Mouse (Mus musculus) megakaryocyte progenitor cell, adult 5-6 weeks (primary cell): ENCODE measurements around the gene Abhd18. TPM values are rescaled to one million over a fixed set of nuclear protein-coding genes. Genes with fewer than 3 reads are reported as not detected.
A peak's percentile ranks its signal among the peaks of the same experiment; 100 is the strongest.
"Not testable (repeated sequence)": the region's sequence is repeated elsewhere in the genome, so short reads cannot be mapped to it uniquely, and the experiment has no call there.

Experiments used
- ATAC-seq: replicated peaks from 2 replicates; pipeline ENCODE4 v1.8.0; 2016; ENCODE audit warnings: mild to moderate bottlenecking, moderate TSS enrichment, inconsistent platforms; ENCODE audit not compliant: poor library complexity
- total RNA-seq, 2 experiments: library from RNA; stranded (forward) in 1 of 2; stranded (reverse) in 1 of 2; fragments of 157-497, 149-512 nt in 1 of 2; fragments of 200-1000 nt in 1 of 2; gene quantifications; 2 replicates each; pipeline versions ENCODE4 v1.2.3 to v1.2.4; 2015 to 2017

Gene Abhd18
- total RNA-seq (2015), result 4.7 and 6.5 TPM in 2 replicates
- 3.9 and 7.4 TPM in 2 replicates for total RNA-seq (2017)

GRCm38 (mm10) chr3:40846957-40847017, at the start of gene Abhd18:
Gene Abhd18 (plus strand): TSS chr3:40846970.
- not testable (repeated sequence) for ATAC-seq

DNA sequence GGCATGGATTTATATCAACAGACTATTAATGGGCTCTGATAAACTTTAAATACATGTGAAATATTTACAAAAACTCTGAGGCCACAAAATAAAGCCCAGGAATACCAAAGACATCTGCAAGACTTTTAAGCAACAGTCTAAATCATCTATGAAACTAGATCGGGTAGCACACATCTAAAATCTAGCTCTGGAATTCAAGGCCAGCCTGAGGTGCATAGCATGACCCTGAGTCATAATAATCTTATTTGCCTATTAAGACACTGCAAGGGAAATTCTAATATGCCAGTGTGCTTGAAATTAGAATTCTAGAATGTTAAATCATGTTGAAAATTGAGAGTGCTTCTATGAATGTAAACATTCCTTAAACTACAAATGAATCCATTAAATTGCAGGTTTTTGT, 48.7 kb upstream of the Abhd18 start:
- ATAC-seq, result no peak

DNA sequence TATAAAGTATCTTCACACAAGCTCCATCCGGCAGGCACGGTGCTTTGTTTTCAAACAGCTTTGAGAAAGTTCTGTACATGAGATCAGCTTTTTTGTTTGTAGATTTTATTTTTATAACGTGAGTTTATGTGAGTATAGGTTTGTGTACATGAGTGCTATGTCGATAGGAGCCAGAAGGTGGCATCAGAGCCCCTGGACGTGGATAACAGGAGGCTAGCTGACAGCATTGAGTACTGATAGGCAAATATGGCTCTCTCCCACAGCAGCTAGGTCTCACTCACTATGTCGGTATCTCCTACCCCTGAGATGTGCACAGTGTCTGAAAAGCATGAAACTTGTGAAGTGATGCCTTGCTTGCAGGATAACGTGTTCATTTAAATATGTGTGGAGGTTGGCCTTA, 48.3 kb upstream of the Abhd18 start:
- peak; percentile 76 for ATAC-seq

DNA sequence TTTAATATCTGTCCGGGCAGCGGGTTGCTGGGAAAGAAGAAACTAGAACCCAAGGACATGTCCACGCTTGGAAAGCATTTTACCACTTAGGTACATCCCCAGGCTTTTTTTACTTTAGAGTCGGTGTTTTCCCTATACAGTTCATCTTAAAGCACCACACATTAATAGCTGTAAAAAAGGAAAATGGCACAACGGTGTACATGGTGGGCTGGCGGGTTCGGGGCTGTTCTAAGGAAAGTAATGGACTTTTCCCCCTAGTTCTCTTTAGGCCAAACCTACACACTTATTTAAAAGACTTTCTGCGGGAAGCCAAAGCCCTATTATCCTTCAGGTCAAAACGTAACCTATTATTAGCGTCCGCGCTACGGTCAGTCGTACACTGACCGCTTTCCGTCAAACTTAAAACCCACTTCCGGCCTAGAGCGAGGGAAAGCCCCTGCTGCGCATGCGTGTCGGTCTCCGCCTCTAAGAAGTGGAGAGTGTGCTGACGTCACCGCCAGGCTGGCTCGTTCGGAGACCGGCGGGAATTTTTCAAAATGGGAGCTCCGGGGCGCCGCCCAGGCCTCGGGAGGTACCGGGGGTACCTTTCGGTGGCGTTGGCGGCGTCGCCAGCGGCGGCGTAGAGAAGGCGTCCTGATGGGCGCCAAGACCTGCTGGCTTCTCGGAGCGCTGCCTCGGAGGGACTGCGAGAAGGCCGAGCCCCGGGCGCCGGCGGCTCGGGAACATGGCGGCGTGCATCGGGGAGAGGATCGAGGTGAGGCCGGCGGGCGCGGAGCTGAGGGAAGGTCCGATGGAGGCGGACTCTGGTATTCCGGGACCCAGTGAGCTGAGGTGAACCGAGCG, 47.0 kb upstream of the Abhd18 start, which contains the start of gene Plk4:
Gene Plk4 (plus strand): TSS at position 490 of the 843 bp plus-strand sequence.
- ATAC-seq, result peak; percentile 73

DNA sequence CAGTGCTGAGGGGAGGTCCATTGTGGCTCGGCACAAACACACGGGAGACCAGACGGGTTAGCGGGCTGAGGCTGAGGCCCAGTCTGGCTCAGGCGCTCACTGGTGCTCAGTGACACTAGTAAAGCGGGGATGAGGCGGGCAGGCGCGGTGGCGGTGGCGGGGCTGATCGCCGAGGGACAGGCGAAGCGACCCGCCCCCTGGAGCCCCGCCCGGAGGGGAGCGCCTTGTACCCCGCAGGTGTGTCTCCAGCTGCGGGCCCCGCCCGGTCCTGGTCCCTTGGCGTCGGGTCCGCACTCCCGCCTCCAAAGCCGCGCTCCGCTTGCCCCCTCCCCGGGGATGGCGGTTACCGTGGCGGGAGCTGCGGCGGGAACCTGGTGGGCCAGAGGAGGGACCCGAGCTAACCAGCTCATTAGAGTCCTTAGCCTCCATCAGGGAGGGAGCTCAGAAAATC, 46.4 kb upstream of the Abhd18 start:
- peak; percentile 53 for ATAC-seq

DNA sequence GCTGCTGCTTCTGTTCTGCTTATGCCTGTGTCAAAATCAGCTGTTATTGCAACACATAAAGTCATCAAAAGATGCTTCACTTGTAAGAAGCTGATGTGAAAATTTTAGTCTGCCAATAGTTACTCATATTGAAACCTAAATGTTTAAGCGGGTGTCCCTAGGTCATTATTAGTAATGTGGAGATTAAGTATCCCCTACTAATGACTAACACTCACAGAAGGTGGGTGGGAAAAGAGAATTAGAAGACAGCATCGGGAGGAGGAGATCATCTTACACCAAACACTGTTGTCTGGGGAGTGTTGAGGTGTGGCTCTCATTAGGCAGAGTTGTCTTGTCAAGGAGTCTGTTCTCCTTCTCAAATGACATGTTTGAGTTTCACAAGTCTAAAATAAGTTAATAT, 39.9 kb upstream of the Abhd18 start:
- no peak for ATAC-seq

GRCm38 (mm10) chr3:40808686-40809085, 38.1 kb upstream of the Abhd18 start:
- no peak for ATAC-seq

- no peak for ATAC-seq
These were observed 36.9 kb upstream of the Abhd18 start for GRCm38 (mm10) chr3:40809894-40810293.

DNA sequence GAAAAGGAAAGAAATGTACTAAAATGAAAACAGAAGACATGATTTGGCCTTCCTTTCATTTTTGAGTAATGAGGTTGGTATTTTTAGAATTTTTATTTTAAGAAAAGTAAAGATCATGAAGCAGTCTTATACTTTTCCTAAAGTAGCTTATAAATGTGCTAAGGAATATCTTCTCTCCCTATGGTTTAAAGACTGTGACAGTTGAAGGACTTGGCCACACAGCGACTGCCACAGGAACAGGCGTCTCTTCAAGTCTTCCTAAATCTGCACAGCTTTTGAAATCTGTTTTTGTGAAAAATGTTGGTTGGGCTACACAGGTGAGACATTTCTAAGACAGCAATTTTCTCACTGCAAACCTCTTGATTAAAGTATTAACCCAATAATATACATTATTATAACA, 33.5 kb upstream of the Abhd18 start:
- no peak for ATAC-seq

DNA sequence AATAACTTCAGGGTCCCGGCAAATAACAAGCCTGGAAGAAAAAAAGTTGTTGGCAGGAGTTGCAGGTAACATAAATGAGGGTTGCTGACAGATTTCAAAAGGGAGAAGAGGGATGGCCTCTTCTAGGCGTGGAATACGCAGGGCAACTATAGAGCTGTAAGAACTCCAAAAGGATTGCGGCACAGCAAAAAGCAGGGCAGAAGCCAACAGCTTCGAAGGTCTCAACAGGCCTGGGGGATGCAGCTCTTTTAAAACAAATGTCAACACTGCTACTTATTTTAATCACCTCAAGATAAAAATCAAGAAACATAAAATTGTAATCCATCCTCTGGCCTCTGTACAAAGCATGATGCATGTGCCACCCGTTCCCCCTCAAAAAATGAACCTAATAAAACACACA, 1.2 kb upstream of the Abhd18 start:
- not testable (repeated sequence) for ATAC-seq

GRCm38 (mm10) chr3:40846473-40846956, 255 bp upstream of the Abhd18 start, which contains the start of gene Mfsd8:
Gene Mfsd8 (minus strand): TSS chr3:40846886.
- ATAC-seq, result peak; percentile 93

- ATAC-seq, result peak; percentile 56
These were observed 248 bp downstream of the Abhd18 start for GRCm38 (mm10) chr3:40847018-40847417.

DNA sequence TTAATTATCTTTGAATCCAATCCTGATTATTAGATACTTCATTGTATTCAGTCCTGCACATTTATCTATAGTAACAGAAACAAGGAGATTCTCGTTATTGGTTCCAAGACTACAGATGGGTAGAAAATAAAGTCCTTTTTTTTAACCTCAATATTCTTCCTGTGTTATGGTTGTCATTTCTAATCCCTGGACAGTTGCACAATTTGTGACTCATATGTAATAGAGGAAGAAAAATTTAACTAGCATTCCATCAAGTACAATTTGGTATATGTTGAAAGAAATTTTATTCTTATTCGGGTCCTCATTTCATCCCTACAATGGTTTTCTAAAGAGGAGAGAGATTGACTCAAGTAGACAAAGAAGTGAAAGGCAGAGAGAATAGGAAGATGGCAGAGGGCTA, 1.2 kb downstream of the Abhd18 start:
- ATAC-seq, result not testable (repeated sequence)

- ATAC-seq, result not testable (repeated sequence)
These were observed 6.5 kb downstream of the Abhd18 start for GRCm38 (mm10) chr3:40853123-40853738.

DNA sequence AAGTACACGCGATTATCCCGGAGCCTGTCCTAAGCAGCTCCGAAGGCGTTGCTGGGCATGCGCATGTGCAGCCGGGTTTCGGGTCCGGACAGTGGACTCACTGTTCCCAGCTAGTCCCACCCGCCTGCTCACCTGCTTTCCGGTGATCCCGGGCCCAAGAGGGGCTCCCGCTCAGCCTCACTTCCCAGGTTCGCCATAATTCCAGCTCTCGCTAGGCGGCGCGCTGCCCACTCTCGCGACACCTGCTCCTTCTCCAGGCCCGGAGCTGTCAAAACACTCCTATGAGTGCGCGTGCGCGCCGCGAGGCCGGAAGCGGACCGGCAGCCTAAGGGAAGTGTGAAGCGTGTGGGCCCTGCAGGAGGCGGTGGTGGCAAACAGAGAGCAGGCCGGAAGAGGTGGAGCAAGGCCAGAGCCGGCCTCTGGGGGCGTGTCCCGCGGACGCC, 47.1 kb downstream of the Abhd18 start:
- ATAC-seq, result peak; percentile 95

DNA sequence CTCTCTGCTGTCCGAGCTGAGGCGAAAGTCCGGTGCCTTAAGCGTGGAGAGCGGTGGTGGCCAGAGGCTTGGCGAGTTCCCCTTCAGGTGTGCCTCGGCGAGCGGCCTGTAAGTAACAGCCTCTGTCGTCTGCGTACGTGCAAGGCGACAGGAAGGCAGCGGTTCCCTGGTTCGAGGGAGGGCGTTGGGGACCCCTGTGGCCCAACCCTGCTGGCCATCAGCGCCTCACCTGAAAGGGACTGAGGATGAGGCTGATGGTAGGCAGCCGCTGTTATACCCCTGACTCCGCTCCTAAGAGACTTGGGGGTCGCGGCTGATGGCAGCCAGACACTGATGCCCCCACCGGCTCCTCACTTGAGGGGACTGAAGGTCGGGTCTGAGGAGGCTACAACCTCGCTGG, 47.6 kb downstream of the Abhd18 start:
- peak; percentile 47 for ATAC-seq

DNA sequence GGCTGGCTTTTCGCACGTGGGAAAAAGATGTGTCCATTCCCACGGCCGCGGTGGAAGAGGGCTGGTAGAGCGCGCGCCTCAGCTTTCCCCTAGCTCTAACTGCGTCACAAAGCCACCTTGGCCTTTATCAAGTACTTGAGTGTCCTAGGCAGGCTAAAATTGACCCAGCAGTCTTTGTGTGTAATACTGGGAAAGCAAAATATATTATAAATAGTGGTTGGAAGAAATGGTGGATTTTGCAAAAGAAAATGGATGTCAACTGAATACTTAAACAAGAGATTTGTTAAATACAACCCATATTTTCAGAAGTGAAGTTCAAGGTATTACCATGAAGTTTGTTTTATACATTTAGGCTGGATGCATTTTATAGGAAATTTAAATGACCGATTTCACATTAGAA, 55.7 kb downstream of the Abhd18 start, which contains the start of gene 1700034I23Rik:
Gene 1700034I23Rik (minus strand): TSS at position 101 of the 400 bp plus-strand sequence.
- not testable (repeated sequence) for ATAC-seq

DNA sequence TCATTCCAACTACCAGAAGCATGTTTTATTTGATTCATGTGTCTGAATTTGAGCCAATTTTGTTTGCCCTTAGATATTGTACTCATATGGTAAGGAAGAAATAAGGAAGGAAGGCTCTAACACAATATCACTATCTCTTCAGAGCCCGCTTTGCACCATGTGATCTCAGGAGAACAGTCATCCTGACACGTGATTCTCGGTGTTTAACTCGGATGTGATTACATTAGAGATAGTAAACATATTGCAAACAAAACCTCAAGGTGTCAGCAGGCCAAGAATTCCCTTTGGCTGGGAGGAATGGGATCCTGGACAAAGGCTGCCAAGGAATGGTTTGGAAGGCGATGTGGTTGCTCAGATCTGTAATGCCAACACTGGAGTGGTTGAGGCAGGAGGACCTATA, 91.4 kb downstream of the Abhd18 start:
- no peak for ATAC-seq

DNA sequence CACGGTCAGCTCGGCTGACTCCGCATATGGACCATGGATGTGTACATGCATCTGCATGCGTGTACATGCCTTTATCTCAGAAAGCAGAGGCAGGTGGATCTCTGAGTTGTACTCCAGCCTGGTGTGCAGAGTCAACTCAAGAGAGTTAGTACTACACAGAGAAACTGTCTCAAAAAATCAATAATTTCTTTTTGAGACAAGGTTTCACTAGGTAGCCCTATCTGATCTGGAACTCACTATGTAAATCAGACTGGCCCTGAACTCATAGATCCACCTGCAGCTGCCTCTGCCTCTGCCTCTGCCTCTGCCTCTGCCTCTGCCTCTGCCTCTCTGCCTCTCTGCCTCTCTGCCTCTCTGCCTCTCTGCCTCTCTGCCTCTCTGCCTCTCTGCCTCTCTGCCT, 91.8 kb downstream of the Abhd18 start:
- ATAC-seq, result no peak

DNA sequence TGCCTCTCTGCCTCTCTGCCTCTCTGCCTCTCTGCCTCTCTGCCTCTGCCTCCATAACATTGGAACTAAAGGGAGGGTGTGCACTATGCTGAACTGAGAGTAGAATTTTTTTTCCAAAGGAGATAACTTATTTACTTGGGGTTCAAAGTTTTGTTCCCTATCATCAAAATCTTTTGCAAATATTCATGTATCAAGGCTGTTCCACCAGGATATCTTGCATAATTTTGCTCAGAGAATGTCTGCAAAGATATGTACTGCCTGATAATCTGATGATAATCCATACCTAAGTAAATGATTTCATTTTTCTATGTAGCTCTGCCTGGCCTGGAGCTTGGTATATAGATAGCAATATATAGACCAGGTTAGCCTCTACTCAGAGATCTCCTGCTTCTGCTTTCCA, 92.2 kb downstream of the Abhd18 start:
- ATAC-seq, result no peak

DNA sequence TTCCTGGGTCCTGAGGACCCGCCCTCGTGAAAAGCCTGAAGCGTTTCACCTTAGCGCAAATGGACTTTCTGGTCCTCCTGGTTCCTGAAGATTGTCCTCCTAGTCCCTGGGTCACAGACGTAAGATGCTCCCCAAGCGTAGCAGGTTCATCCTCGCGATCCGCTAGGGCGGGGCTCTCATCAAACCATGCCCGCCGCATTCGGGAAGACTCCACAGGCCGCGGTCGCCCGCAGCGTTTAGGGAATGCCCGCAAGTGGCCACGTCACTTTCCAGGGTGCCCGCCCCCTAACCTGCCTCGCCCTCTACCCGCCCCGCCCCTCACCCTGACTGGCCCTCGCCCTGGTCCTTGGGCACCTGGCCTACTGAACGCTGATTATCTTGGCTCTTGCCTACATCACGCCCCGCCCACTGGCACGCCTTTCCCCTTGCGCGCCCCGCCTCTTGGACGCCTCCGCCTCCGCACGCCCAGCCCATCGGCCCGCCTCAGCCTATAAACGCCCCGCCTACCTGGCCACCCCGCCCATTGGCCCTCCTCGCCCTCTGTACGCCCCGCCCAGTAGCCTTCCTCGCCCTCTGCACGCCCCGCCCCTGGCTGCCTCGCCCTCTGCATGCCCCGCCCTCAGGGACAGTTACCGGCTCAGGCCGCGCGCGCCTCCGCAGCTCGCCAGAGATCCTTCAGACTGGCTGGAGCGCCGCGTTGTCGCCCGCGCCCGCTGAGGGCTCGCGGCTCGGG, 102.6 kb downstream of the Abhd18 start, which contains the start of gene Larp1b:
Gene Larp1b (plus strand): TSS at position 659 of the 733 bp plus-strand sequence.
- ATAC-seq, result peak; percentile 88
